Mouse (Mus musculus): ENCODE data around the gene Cstad. TPM values are rescaled to one million over a fixed set of nuclear protein-coding genes. Genes with fewer than 3 reads are reported as not detected.

The Cstad gene
- 10 to 100 TPM in 14 of 26 experiments, 1 to 10 TPM in 7, not detected in 5; 1.3 to 34.5 (median 15.8) TPM for total RNA-seq (2018; cell fraction: chromatin; rRNA removed)
- total RNA-seq (2018; cell fraction: cytosol; rRNA removed): 1 to 10 TPM in 5 of 26 experiments, under 1 TPM in 21; 0.26 to 2.0 (median 0.51) TPM
- 10 to 100 TPM in 2 of 26 experiments, 1 to 10 TPM in 18, not detected in 6; 1.0 to 16.6 (median 3.9) TPM for total RNA-seq (2018; cell fraction: nucleus; rRNA removed)
- polyA plus RNA-seq (2018): 0.49 to 1.3 TPM (median 0.54 TPM) in 3 replicates

- peak within 1 kb of the TSS; percentile 45 for H3K4me3 ChIP-seq (ENCODE audit: inconsistent target)
- H3K36me3 ChIP-seq (ENCODE audit: inconsistent target): no peaks in the 10 kb centered on the region
- no peaks in the 10 kb centered on the region for H3K79me2 ChIP-seq (ENCODE audit: inconsistent target)
- 2% methylated on average over 39 of the region's 39 CpGs for WGBS (ENCODE audit: missing documents)
- H3K27ac ChIP-seq: peak within 1 kb of the TSS; percentile 81
These were observed at the start of gene Cstad for GRCm38 (mm10) chr2:30594641-30595379. TSS of gene Cstad (plus strand) at chr2:30595040.

GRCm38 (mm10) chr2:30545706-30546105 is 49.1 kb upstream of the Cstad start:
- Histone ChIP-seq H3K4me3 (ENCODE audit: inconsistent target) (no peak overlapping the region), H3K79me2 (ENCODE audit: inconsistent target) (no peaks in the 10 kb centered on the region), H3K27ac (no peak overlapping the region), H3K36me3 (ENCODE audit: inconsistent target) (no peaks in the 10 kb centered on the region)
- WGBS (ENCODE audit: missing documents): 85% methylated on average over 6 of the region's 7 CpGs

GRCm38 (mm10) chr2:30546219-30546618 is 48.6 kb upstream of the Cstad start:
- H3K27ac ChIP-seq: no peak overlapping the region
- no peaks in the 10 kb centered on the region for H3K79me2 ChIP-seq (ENCODE audit: inconsistent target)
- H3K4me3 ChIP-seq (ENCODE audit: inconsistent target): no peak overlapping the region
- WGBS (ENCODE audit: missing documents): no CpG with 5 or more reads among the region's 3 CpGs
- no peaks in the 10 kb centered on the region for H3K36me3 ChIP-seq (ENCODE audit: inconsistent target)

GRCm38 (mm10) chr2:30547455-30548217 is 47.2 kb upstream of the Cstad start:
- H3K79me2 ChIP-seq (ENCODE audit: inconsistent target): no peaks in the 10 kb centered on the region

GRCm38 (mm10) chr2:30551579-30551978 is 43.3 kb upstream of the Cstad start:
- Histone ChIP-seq H3K36me3 (ENCODE audit: inconsistent target) (no peaks in the 10 kb centered on the region), H3K4me3 (ENCODE audit: inconsistent target) (peak overlapping the region; percentile 25), H3K79me2 (ENCODE audit: inconsistent target) (no peaks in the 10 kb centered on the region), H3K27ac (no peak overlapping the region)
- WGBS (ENCODE audit: missing documents): 68% methylated on average over 5 of the region's 5 CpGs

More at GRCm38 (mm10) chr2:30547455-30548217, 47.2 kb upstream of the Cstad start:
- Histone ChIP-seq H3K36me3 (ENCODE audit: inconsistent target) (no peaks in the 10 kb centered on the region), H3K27ac (peak overlapping the region; percentile 37), H3K4me3 (ENCODE audit: inconsistent target) (no peak overlapping the region)
- 54% methylated on average over 14 of the region's 19 CpGs for WGBS (ENCODE audit: missing documents)

- Histone ChIP-seq H3K36me3 (ENCODE audit: inconsistent target) (no peaks in the 10 kb centered on the region), H3K27ac (no peak overlapping the region), H3K4me3 (ENCODE audit: inconsistent target) (no peak overlapping the region), H3K79me2 (ENCODE audit: inconsistent target) (no peaks in the 10 kb centered on the region)
- 88% methylated on average over 7 of the region's 7 CpGs for WGBS (ENCODE audit: missing documents)
These were observed 40.8 kb upstream of the Cstad start for GRCm38 (mm10) chr2:30553851-30554540.

GRCm38 (mm10) chr2:30555257-30555656 is 39.6 kb upstream of the Cstad start:
- Histone ChIP-seq H3K4me3 (ENCODE audit: inconsistent target) (no peak overlapping the region), H3K27ac (no peak overlapping the region), H3K36me3 (ENCODE audit: inconsistent target) (no peaks in the 10 kb centered on the region), H3K79me2 (ENCODE audit: inconsistent target) (no peaks in the 10 kb centered on the region)
- WGBS (ENCODE audit: missing documents): 93% methylated on average over 9 of the region's 9 CpGs

GRCm38 (mm10) chr2:30556495-30556894 is 38.3 kb upstream of the Cstad start:
- H3K4me3 ChIP-seq (ENCODE audit: inconsistent target): no peak overlapping the region
- no peaks in the 10 kb centered on the region for H3K36me3 ChIP-seq (ENCODE audit: inconsistent target)
- H3K27ac ChIP-seq: no peak overlapping the region
- no peaks in the 10 kb centered on the region for H3K79me2 ChIP-seq (ENCODE audit: inconsistent target)
- WGBS (ENCODE audit: missing documents): 90% methylated on average over 5 of the region's 5 CpGs

- no peaks in the 10 kb centered on the region for H3K36me3 ChIP-seq (ENCODE audit: inconsistent target)
- WGBS (ENCODE audit: missing documents): 100% methylated on average over 1 of the region's 1 CpGs
- no peak overlapping the region for H3K27ac ChIP-seq
- H3K79me2 ChIP-seq (ENCODE audit: inconsistent target): no peaks in the 10 kb centered on the region
- no peak overlapping the region for H3K4me3 ChIP-seq (ENCODE audit: inconsistent target)
These were observed 35.3 kb upstream of the Cstad start for GRCm38 (mm10) chr2:30559552-30559951.

GRCm38 (mm10) chr2:30562553-30562952 is 32.3 kb upstream of the Cstad start:
- Histone ChIP-seq H3K36me3 (ENCODE audit: inconsistent target) (no peaks in the 10 kb centered on the region), H3K27ac (no peak overlapping the region), H3K4me3 (ENCODE audit: inconsistent target) (no peak overlapping the region), H3K79me2 (ENCODE audit: inconsistent target) (no peaks in the 10 kb centered on the region)
- 92% methylated on average over 3 of the region's 3 CpGs for WGBS (ENCODE audit: missing documents)

- no peak overlapping the region for H3K27ac ChIP-seq
These were observed 23.2 kb upstream of the Cstad start for GRCm38 (mm10) chr2:30571647-30572046.

GRCm38 (mm10) chr2:30573522-30573921 is 21.3 kb upstream of the Cstad start:
- 100% methylated on average over 4 of the region's 4 CpGs for WGBS (ENCODE audit: missing documents)
- no peaks in the 10 kb centered on the region for H3K79me2 ChIP-seq (ENCODE audit: inconsistent target)

More at GRCm38 (mm10) chr2:30571647-30572046, 23.2 kb upstream of the Cstad start:
- 61% methylated on average over 4 of the region's 4 CpGs for WGBS (ENCODE audit: missing documents)
- H3K36me3 ChIP-seq (ENCODE audit: inconsistent target): no peaks in the 10 kb centered on the region
- H3K4me3 ChIP-seq (ENCODE audit: inconsistent target): no peak overlapping the region
- no peaks in the 10 kb centered on the region for H3K79me2 ChIP-seq (ENCODE audit: inconsistent target)

GRCm38 (mm10) chr2:30577010-30577409 is 17.8 kb upstream of the Cstad start:
- Histone ChIP-seq H3K79me2 (ENCODE audit: inconsistent target) (no peaks in the 10 kb centered on the region), H3K27ac (no peak overlapping the region), H3K4me3 (ENCODE audit: inconsistent target) (no peak overlapping the region), H3K36me3 (ENCODE audit: inconsistent target) (no peaks in the 10 kb centered on the region)
- 96% methylated on average over 9 of the region's 9 CpGs for WGBS (ENCODE audit: missing documents)

More at GRCm38 (mm10) chr2:30573522-30573921, 21.3 kb upstream of the Cstad start:
- no peak overlapping the region for H3K27ac ChIP-seq
- no peaks in the 10 kb centered on the region for H3K36me3 ChIP-seq (ENCODE audit: inconsistent target)
- no peak overlapping the region for H3K4me3 ChIP-seq (ENCODE audit: inconsistent target)

GRCm38 (mm10) chr2:30578006-30578405 is 16.8 kb upstream of the Cstad start:
- no peak overlapping the region for H3K27ac ChIP-seq
- no peaks in the 10 kb centered on the region for H3K36me3 ChIP-seq (ENCODE audit: inconsistent target)
- H3K79me2 ChIP-seq (ENCODE audit: inconsistent target): no peaks in the 10 kb centered on the region
- 70% methylated on average over 2 of the region's 2 CpGs for WGBS (ENCODE audit: missing documents)
- no peak overlapping the region for H3K4me3 ChIP-seq (ENCODE audit: inconsistent target)

Data from macrophage (primary cell).